Mouse (Mus musculus) liver, adult 2 months (tissue): ENCODE measurements around the gene Sco1.

ENCODE experiments used
- CTCF ChIP-seq: fragments of 200-500 bp; IDR thresholded peaks from 2 replicates; pipeline ENCODE4 v1.5.1; 2011; ENCODE audit warnings: low read depth, low read length, control low read depth
- POLR2A ChIP-seq: fragments of 200-500 bp; IDR thresholded peaks from 2 replicates; pipeline ENCODE4 v1.6.1; 2011; ENCODE audit warnings: low read length, control low read depth; ENCODE audit not compliant: insufficient read depth; ENCODE audit errors: extremely low read depth

DNA sequence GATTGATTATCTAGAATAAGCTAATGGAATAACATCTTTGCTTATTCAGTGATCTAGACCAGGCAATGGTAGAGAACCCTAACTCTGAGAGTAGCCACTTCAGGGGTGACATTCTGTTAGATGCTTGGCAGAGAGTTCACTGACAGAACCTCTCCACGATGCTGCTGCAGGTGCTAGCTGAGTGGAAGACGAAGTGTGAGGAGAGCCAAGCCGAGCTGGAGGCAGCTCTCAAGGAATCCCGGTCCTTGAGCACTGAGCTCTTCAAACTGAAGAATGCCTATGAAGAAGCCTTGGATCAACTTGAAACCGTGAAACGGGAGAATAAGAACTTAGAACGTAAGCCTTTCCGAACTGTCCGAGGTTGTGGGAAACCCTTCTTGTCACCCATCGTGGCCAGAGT lies 45.2 kb downstream of the Sco1 start:
- no peak for TF ChIP-seq CTCF
- no peak for TF ChIP-seq POLR2A
